Mouse (Mus musculus) urinary bladder, postnatal 25 days (tissue): ENCODE data around the gene Rad9a.

Experiments used
- DNase-seq: peaks from one replicate; pipeline ENCODE4 v3.0.0; 2022; ENCODE audit warnings: low spot score

Rad9a gene

GRCm38 (mm10) chr19:4163543-4163887 is 37.9 kb downstream of the Rad9a start:
- DNase-seq: no peak

DNA sequence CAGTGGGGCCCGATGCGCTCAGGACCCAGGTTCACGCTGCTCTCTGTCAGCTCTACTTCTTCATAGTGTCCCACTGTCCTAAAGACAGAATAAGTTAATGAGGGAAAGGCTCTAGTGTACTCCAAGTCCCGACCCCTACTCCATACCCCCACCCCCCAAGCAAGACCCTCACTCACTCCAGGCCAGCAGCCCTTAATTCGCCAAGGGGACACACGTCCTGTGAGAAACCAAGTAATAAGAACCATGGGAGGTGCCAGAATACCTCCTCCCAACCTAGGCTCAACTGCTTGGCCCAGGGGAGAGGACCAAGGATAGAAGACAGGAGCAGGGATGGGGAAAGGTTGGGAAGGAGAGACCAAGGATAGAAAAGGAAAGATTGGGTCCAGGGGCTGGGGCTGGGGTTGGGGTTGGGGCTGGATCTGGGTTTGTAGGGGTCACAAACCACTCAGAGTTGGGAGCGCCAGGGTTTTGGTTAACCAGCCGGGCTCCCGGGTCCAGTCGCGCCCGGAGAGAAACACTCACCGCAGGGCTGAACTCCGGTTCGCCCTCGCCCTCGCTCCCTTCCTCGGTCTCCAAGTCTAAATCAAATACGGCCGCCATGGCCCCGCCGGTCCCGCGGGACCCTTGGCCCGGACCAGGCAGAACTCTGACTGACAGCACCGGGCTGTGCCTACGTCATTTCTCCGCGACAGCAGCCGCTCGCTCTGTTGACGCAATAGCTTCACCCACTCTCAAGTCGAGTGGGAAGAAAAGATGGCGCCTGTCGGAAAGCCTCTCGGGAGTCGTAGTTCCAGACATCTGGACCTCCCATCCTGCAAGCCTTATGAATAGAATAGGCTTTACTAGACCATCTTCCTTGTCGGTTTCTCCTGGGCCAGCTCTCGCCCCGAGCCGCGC is 38.6 kb downstream of the Rad9a start, which contains the start of gene Rps6kb2:
Rps6kb2 (minus strand) TSS at position 709 of the 897 bp plus-strand sequence.
- peak; percentile 95 for DNase-seq

DNA sequence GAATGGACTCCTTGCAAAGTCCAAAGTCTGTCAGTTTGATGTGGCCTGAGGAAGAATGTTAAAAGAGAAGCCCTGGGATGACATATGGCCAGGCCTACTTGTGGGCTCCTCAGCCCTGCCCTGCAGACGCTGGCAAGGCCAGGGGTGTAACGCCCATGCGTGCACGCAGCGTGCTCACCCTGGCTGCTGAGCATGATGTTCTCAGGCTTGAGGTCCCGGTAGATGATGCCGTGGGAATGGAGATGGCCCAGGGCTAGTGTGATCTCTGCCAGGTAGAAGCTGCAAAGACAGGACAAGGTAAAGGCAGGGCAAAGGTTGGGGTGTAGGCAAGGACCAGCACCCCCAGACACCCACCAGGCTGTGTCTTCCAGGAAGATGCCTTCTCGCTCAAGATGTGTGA is 42.4 kb downstream of the Rad9a start:
- no peak for DNase-seq

DNA sequence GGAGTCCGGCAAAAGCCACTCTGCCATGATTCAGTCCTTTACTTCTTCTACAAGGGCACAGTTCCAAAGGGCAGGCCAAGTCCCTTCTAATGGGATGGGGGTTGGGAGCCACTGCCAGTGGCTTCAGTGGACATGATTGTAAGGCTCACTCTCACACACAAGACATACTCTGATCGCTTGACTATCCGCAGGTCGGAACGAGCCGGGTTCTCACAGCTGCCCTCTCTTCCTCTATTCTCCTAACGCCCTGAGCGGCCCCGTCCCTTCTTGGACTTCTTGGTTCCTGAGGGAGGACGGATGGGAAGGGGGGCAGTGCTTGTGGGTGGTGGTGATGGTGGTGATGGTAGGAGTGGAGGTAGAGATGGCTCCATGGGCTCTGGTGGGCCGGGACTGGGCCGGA is 44.7 kb downstream of the Rad9a start:
- no peak for DNase-seq

- DNase-seq: no peak
These were observed 45.3 kb downstream of the Rad9a start for GRCm38 (mm10) chr19:4156073-4156579.

DNA sequence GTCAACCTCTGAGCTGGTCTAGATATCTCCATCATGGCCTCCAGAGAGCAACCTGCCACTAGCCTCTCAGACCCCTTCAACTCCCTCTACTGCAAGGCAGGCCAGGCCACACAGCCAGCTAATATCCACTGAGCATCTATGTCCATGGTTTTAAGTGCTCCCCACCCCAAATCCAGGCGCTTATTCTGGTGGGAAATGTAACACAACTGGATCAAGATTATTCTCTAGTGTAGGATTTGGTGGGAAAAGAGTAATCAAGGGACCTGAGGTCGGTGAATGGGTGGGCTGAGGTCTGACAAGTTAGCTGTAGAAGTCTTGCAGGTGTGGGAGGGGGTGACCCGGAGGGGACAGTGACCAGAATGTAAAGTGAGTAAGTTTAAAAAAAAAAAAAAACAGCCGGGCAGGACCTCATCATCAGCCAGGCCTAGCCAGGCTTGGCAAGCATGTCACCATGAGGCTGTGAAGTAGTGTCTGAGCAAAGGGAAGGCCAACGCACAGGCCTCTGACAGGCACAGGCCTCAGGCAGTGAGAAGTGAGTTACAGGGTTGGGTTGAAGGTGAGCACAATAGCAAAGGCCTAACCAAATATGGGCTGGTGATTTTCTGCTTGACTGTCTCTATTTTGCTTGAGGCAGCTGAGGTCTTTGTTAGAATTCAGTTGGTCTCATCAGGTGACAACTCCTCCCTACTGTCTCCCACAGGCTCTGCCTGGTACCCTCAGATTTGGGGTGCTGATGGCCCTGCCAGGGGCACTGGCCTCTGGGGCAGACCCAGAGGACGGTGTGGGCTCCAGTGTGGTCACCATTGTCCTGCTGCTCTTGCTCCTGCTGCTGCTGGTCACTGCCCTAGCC is 46.0 kb downstream of the Rad9a start:
- DNase-seq: no peak

- no peak for DNase-seq
These were observed 46.8 kb downstream of the Rad9a start for GRCm38 (mm10) chr19:4154437-4155222.

DNA sequence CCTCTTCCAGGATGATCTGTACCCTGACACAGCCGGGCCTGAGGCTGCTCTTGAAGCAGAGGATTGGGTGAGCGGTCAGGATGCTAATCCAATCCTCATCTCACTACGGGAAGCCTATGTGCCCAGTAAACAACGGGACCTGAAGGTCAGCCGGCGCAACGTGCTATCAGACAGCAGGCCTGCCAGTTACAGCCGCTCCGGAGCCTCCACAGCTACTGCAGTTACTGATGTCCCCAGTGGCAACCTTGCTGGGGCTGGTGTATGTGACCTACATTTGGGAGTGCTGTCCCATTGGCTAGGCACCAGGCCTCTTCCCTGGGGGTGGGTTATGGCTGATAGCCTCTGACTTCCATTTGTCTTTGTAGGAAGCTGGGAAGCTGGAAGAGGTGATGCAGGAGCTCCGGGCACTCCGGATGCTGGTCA is 48.2 kb downstream of the Rad9a start, which contains the start of gene Ptprcap:
Ptprcap (plus strand) TSS at position 373 of the 423 bp plus-strand sequence.
- DNase-seq: no peak

GRCm38 (mm10) chr19:4152445-4153231 is 48.8 kb downstream of the Rad9a start:
- no peak for DNase-seq

- no peak for DNase-seq
These were observed 49.6 kb downstream of the Rad9a start for GRCm38 (mm10) chr19:4151898-4152297.

DNA sequence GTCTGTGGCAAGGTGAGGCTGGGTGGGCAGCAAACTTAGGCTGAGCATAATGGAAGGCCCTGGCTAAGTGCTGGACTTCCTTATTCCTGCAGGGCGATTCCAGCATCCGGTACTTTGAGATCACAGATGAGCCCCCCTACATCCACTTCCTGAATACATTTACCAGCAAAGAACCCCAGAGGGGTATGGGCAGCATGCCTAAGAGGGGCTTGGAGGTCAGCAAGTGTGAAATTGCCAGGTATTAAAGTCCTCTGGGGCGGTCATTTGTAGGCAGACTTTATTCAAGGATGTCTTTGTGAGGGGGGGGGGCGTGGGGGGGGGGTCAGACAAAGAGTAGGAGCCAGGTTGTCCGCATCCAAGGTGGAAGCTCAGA is 50.0 kb downstream of the Rad9a start:
- DNase-seq: no peak

DNA sequence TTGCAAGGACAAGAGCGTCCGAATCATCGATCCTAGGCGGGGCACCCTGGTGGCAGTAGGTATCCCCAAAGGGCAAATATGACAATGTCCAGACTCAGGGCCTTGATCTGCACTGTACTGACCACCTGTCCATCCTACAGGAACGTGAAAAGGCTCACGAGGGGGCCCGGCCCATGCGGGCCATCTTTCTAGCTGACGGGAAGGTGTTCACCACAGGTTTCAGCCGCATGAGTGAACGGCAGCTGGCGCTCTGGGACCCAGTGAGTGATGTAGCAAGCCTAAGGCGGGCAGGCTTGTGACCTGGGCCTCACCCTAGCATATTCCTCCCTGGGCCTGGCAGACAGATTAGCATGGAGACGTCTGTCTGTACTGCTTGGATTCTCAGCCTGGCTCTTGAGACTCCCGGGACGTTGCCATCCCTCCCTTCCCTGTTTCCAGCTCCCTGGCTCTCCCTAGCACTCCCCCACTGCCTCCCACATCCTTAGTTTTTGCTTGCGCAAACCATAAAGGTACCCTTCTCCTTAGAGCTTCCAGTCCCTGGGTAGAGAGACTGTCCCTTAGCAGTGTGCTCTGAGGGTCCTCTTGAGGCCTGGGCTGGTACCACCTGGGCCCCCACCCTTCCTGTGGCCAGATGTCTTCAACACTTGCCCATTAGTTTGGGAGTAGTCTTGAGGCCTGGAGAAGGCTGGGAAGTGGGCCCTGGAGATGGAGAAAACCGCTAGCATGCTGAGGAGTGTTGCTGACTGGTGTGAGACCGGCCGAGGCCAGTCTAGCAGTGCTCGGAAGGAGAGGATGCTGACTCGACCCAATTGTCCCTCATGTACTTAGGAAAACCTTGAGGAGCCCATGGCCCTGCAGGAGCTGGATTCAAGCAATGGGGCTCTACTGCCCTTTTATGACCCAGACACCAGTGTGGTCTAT is 50.6 kb downstream of the Rad9a start:
- DNase-seq: no peak

- DNase-seq: no peak
These were observed 51.5 kb downstream of the Rad9a start for GRCm38 (mm10) chr19:4149764-4150461.

DNA sequence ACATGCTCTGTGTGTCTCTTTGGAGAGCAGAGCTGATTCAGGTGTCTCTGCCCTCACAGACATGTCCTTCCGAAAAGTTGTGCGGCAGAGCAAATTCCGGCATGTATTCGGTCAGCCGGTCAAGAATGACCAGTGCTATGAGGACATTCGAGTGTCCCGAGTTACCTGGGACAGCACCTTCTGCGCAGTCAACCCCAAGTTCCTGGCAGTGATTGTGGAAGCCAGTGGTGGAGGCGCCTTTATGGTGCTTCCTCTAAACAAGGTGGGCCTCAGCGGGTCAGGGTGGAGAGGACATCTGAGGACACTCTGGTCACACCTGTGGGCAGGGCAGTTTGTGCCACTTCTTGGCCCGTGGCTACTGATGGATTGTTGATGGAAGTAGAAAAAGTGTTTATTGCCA is 52.2 kb downstream of the Rad9a start:
- no peak for DNase-seq

DNA sequence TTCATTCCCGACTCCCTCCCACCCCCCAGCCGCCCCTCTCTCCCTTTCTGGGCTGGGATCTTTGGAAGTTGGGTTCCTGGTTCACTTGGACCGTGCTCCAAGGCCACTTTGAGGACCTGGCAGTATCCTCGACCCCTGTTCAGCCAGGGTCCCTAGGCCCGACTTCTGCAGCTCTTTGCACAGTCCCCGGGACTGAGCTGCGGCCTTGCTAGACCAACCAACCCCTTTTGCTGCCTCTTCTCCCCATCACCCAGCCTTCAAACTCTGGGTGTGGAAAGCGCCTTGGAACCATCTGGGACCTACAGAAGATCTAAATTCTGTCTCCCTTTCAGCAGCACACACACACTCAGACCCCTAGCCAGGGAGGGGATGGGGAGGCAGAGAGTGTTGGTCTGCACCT is 52.6 kb downstream of the Rad9a start:
- no peak for DNase-seq

DNA sequence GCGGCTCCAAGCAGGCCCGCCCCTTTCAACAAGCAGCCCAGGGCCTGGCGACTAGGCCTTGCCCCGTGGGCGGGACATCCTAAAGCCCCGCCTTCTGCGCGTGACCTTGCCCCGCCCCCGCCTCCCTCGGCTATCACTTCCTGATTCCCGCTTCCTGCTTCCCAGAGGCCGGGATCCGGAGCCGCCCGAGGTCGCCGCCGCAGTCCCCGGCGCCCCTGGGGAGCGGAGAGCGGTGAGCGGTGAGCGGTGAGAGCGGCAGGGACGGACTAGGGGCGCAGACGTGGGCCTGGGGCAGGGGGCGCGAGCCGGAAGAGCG is 53.0 kb downstream of the Rad9a start, which contains the start of gene Coro1b:
Coro1b (plus strand) TSS at position 129 of the 316 bp plus-strand sequence.
- peak; percentile 98 for DNase-seq

- DNase-seq: no peak
These were observed 53.5 kb downstream of the Rad9a start for GRCm38 (mm10) chr19:4147782-4148490.

GRCm38 (mm10) chr19:4147022-4147405 is 54.4 kb downstream of the Rad9a start:
- no peak for DNase-seq
